In the genomic region with DNA sequence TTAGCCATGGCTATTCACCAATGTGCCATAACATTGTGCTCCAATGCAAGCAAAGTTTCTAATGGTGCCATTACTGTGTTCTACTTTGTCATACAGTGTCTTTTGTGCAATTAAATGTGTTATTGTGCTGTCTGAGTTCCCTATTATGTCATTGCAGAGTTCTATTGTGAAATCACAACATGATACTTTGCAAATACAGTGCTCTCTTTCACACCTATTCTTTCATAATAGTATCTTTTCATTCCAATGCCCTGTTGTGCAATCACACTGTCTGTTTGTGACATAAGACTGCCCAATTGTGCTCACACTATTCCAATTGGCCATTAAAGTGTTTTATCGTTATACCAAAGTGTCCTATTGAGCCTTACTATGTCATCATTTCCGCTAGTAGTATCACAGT, we compare ENCODE assay signal across 25 mouse cellular contexts.
"Had no signal": no experiment of that assay in that cellular context is flagged by ENCODE, and none has a peak within 500 bp of the region (broad histone marks: within the 10 kb centered on the region; RNA-seq: fewer than 3 reads in every experiment).

No protein-coding gene starts in this region.

- H3K27ac ChIP-seq: heart, embryonic 10.5 days; hindbrain, embryonic 13.5 days; intestine, embryonic 15.5 days; left cerebral cortex, adult 2 months; limb, embryonic 10.5 days; limb, embryonic 12.5 days; liver, embryonic 13.5 days; liver, embryonic 15.5 days had no signal

- ATAC-seq: hindbrain, embryonic 16.5 days; inflammation-experienced regulatory T-cells, adult 6 months; intestine, embryonic 15.5 days; intestine, postnatal 0 days had no signal

- H3K4me2 ChIP-seq: heart, embryonic 12.5 days; hindbrain, embryonic 13.5 days; intestine, embryonic 15.5 days; limb, embryonic 12.5 days; liver, embryonic 13.5 days; liver, embryonic 15.5 days had no signal

- H3K4me3 ChIP-seq: heart, embryonic 10.5 days; heart, embryonic 12.5 days; hindbrain, embryonic 13.5 days; intestine, embryonic 15.5 days; left cerebral cortex, adult 2 months; limb, embryonic 10.5 days; limb, embryonic 12.5 days; liver, embryonic 13.5 days; liver, embryonic 15.5 days had no signal

- H3K9ac ChIP-seq: heart, embryonic 12.5 days; hindbrain, embryonic 13.5 days; intestine, embryonic 15.5 days; limb, embryonic 12.5 days; liver, embryonic 13.5 days; liver, embryonic 15.5 days had no signal

- H3K4me1 ChIP-seq: heart, embryonic 10.5 days; heart, embryonic 12.5 days; hindbrain, embryonic 13.5 days; intestine, embryonic 15.5 days; limb, embryonic 10.5 days; limb, embryonic 12.5 days; liver, embryonic 13.5 days; liver, embryonic 15.5 days had no signal

- DNase-seq: gastrocnemius, postnatal 14 days; gastrocnemius, postnatal 36 days; heart, adult 18-20 months; heart, postnatal 10 days; heart, postnatal 4 days; kidney, adult 18-20 months; kidney, adult 8-10 months; kidney, postnatal 10 days; kidney, postnatal 25 days; kidney, postnatal 4 days; layer of hippocampus, adult 9-11 months; layer of hippocampus, postnatal 36 days; liver; liver, embryonic 13.5 days had no signal

- H3K36me3 ChIP-seq: heart, embryonic 10.5 days; heart, embryonic 12.5 days; hindbrain, embryonic 13.5 days; intestine, embryonic 15.5 days; limb, embryonic 10.5 days; limb, embryonic 12.5 days; liver, embryonic 13.5 days; liver, embryonic 15.5 days had no signal

- H3K9me3 ChIP-seq: heart, embryonic 10.5 days; heart, embryonic 12.5 days; hindbrain, embryonic 13.5 days; intestine, embryonic 15.5 days; limb, embryonic 10.5 days; limb, embryonic 12.5 days; liver, embryonic 15.5 days had no signal

- H3K27me3 ChIP-seq: heart, embryonic 12.5 days; hindbrain, embryonic 13.5 days; intestine, embryonic 15.5 days; limb, embryonic 12.5 days; liver, embryonic 13.5 days; liver, embryonic 15.5 days had no signal
